Mouse (Mus musculus): Measurements from ENCODE around the gene Slbp.

The Slbp gene

DNA sequence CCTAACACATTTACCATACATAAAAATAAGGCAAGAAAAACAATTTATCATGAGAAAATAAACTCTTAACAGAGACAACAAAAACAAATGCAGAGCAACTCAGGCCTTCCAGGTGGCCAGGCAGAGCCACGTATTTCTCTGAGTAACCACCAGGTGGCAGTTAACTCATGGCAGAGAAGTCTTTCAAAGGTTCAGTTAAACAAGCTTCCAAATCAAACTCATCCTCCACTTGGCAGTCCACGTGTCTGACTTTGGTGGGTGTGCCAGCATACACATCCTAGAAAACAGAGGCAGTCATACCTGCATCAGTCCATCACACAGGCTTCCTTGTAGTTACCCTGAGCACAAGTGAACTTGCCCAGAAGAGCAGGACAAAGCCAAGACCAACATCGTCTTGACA, 11.7 kb downstream of the Slbp start:
- in situ Hi-C loops (cut with MboI; ENCODE audit: low pct_unique_long_range_greater_than_20kb in 1 of 2, low sequenced_read_pairs in 2 of 2, unreplicated experiment in 1 of 2) = no loop called here

DNA sequence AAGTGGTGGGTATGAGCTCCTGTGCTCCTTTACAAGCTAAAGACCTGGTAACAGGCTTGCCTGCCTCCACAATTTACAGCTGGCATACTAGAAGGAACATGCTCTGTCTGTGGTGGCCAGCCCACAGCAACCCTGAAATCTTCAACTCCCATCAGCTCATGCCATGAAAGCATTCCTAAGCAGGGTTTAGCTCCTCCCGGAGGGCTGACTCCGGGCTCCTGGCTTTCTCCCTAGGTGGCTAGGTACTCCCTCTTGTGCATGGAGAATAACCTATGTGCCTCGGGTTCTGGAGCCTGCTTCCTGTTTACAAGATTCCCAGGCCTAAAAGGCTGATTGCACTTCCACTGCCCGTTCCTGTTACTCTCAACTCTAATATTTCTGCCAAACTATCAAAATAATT, 13.5 kb downstream of the Slbp start:
- in situ Hi-C loops (cut with MboI; ENCODE audit: low pct_unique_long_range_greater_than_20kb in 1 of 2, low sequenced_read_pairs in 2 of 2, unreplicated experiment in 1 of 2) = no loop called here

DNA sequence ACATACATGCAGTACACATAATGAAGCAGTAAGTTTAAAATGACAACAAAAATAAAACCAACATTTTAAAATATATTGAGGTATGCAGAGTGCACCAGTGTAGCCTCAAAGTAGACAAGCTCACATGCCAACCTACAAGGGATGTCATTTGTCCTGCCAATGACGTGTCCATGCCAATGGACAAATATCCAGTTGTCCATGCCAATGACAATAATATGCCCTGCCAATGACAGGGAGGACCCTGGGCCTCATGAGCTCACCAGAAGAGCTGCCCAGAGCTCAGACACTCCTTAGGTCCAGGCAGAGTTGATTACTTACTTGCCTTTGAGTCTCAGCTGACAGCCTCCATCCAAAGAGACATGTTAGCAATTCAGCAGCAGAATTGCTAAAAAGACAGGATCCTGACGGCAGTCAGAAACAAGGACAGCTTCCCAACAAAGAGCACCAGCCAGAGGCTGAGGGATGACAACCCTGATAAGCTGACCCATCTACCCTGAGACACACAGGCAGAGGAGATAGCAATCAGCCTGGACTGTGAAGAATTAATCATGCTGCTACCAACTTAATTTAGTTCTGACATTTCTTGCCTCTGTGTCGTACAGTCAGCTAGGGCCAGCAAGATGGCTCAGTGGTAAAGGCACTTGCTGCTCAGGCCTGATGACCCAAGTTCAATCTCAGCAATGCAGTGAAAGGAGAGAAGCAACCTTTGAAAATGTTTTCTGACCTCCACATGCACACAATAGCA, 14.6 kb downstream of the Slbp start:
- in situ Hi-C loops (cut with MboI; ENCODE audit: low pct_unique_long_range_greater_than_20kb in 1 of 2, low sequenced_read_pairs in 2 of 2, unreplicated experiment in 1 of 2) = no loop called here

DNA sequence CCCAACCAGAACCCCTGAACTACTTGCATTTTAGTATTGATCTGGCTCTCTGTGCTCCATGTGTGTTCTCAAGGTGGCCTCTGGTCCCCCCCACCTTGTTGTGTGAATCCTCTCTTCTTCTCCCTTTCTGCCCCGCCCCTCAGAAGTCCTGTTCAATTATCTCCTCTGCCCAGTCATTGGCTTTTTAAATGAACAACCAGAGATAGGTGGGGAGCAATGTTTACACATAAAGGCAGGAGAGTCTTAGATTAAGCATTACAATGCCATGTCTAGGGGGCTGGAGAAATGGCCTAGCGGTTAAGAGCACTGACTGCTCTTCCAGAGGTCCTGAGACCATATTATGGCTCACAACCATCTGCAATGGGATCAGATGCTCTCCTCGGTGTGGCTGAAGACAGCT, 17.0 kb downstream of the Slbp start:
- in situ Hi-C loops (cut with MboI; ENCODE audit: low pct_unique_long_range_greater_than_20kb in 1 of 2, low sequenced_read_pairs in 2 of 2, unreplicated experiment in 1 of 2) = no loop called here

DNA sequence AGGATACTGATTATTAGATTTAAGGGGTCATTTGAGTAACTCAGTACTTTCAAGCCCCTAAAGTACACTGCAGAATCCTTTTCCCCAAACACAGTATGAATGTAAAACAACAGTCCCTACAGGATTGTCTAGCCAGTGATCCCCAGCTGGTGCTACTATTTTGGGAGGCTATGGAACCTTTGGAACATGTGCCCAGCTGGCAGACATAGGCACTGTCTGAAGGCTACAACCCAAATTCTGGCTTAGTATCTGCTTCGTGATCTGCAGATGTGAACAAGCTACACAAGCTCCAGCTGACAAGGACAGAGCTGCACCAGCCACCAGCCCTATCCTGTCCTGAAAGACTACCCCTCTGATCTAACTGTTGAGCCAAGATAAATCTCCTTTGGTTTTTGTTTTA, 19.8 kb downstream of the Slbp start:
- in situ Hi-C loops (cut with MboI; ENCODE audit: low pct_unique_long_range_greater_than_20kb in 1 of 2, low sequenced_read_pairs in 2 of 2, unreplicated experiment in 1 of 2) = no loop called here

DNA sequence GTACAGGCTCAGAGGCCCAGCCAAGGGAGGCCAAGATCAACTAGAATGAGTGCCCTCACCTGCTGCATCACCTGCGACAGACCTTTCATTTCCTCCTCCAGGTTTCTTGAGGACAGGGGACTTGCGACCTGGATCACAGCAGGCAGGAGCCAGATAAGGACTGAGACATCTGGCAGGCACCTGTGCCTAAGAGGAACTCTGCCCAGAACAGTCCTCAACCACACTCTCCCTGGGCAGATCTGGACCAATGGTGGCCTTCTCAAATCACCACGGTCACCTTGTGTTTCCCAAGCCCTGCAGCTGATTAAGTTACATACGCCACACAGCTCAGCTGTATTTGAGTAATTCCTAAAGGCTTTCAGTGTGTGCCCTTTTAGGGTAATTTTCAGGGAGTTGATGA, 21.8 kb downstream of the Slbp start:
- in situ Hi-C loops (cut with MboI; ENCODE audit: low pct_unique_long_range_greater_than_20kb in 1 of 2, low sequenced_read_pairs in 2 of 2, unreplicated experiment in 1 of 2) = no loop called here

DNA sequence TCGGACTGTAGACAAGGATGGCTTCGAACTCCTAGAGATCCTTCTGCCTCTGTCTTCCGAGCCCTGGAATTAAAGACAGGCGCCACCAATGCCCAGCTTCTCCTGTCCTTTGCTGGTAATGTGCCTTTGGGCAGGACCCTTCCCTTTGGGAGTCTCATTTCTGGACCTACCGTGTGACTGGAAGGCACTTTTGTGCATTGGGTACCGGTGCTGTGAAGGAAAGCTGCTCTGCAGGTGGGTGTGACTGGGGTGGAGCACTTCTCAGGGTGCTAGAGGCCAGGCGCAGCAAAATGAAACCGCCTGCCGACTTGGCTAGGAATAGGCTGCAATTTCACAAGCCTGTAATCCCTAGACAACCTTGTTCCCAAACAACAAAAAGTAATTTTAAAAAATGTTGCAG, 22.3 kb downstream of the Slbp start:
- in situ Hi-C loops (cut with MboI; ENCODE audit: low pct_unique_long_range_greater_than_20kb in 1 of 2, low sequenced_read_pairs in 2 of 2, unreplicated experiment in 1 of 2) = no loop called here

DNA sequence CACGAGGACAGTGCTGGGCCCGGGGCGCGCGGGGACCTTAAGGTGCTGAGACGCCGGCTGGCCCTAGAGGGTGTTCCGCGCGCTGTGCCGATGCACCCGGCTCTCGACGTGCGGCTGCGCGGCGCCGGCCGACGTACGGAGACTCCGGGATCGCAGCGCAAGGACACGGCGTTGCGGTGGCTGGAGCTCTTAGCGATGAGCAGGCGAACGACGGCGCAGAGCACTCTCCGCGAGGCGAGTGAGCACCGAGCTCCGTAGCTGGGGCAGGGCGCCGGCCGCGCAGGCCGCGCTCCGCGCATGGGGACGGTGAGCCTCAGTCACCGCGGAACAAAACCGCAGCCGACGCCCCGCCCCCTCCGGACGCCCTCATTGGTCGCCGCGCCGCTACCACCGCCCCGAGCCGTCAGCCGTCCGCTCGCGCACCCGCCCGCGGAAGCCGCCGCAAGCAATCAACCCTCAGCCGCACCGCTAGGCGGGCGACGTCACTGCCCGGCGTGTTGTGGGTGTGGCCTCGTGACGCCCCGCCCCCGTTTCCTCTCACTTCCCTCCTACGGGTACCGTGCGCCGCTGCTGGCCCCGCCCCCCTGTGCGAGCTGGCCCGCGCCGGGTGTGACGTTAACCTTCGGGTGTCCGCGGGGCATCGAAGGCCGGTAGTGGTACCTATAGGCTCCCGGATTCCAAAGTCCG, 22.9 kb downstream of the Slbp start, which contains the start of the genes Fam53a and Gm9903:
Fam53a (minus strand) TSS at position 335 of the 687 bp plus-strand sequence.
Gm9903 (plus strand) TSS at position 625 of the 687 bp plus-strand sequence.
- in situ Hi-C loops (cut with MboI; ENCODE audit: low pct_unique_long_range_greater_than_20kb in 1 of 2, low sequenced_read_pairs in 2 of 2, unreplicated experiment in 1 of 2) = no loop called here

DNA sequence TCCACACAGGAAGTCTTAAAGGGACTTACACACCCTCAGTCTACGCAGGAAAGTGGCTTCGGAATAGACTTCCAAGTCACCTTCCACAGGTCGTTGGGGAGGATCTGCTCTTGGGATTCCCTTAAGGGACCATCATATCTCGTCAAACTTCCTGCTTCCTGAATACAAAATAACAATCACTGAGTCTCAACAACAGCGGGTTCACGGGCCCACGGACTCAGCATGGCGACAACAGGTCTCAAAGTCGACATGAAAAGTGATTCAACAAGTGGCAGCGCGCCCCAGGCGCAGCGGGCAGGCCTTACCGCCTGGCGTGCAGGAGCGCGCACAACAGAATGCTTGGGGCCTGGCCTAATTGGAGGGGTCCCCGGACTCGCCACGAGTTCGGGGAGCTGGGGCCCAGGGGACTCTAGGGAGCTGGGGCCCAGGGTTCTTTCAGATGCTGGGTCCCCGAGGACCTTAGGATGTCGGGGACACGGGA, 23.5 kb downstream of the Slbp start:
- in situ Hi-C loops (cut with MboI; ENCODE audit: low pct_unique_long_range_greater_than_20kb in 1 of 2, low sequenced_read_pairs in 2 of 2, unreplicated experiment in 1 of 2) = no loop called here

DNA sequence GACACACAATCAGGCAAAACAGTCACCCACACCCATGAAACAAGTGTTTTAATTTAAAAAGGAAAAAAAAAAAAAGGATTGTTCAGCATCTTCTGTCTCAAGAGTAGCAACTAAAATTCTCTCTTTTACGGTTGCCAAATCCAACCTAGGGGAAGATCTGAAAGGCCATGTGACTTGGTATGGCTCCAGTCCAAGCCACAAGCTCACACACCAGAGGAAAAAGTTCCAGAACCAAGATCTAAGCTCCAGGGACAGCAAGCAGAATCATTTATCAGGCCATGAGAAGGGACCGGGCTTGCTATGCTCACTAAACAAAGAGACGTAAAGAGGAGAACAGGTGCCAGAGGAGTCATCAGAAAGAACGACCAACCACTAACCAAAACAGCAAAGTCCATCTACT, 24.4 kb downstream of the Slbp start:
- in situ Hi-C loops (cut with MboI; ENCODE audit: low pct_unique_long_range_greater_than_20kb in 1 of 2, low sequenced_read_pairs in 2 of 2, unreplicated experiment in 1 of 2) = no loop called here

DNA sequence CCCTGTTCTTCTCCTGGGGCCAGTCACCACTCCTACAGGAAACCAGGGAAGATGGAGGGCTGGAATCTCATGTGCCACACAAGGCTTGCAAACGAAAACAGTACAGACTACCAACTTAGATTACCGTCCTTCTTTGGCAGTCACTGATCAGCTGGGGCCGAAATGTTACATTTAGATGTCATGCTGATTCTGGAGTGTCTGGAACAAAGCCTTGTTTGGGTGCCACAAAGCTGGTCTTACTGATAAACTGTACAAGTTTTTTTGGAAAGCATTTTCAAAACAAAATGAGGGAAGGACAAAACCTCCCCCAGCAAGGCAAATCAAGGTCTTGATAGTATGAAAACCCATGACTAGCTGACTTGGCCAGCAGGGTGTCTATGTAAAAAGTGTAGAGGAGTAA, 28.6 kb downstream of the Slbp start:
- in situ Hi-C loops (cut with MboI; ENCODE audit: low pct_unique_long_range_greater_than_20kb in 1 of 2, low sequenced_read_pairs in 2 of 2, unreplicated experiment in 1 of 2) = no loop called here

DNA sequence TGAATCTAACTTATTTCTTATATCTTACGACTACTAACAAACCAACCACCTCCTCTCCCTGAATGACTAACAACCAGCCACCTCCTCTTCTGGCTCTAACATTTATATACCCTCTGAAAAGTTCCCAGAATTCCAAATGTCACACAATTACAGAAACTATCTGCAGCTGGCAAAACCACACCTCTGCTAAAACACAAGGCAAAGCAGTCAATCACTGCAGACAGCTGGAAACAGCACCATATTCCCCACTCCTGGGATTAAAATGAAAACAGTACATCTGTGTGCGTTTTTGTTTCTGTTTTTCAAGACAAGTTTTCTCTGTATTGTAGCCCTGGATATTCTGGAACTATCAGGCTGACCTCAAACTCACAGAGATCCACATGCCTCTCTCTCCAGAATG, 29.7 kb downstream of the Slbp start:
- in situ Hi-C loops (cut with MboI; ENCODE audit: low pct_unique_long_range_greater_than_20kb in 1 of 2, low sequenced_read_pairs in 2 of 2, unreplicated experiment in 1 of 2) = no loop called here

DNA sequence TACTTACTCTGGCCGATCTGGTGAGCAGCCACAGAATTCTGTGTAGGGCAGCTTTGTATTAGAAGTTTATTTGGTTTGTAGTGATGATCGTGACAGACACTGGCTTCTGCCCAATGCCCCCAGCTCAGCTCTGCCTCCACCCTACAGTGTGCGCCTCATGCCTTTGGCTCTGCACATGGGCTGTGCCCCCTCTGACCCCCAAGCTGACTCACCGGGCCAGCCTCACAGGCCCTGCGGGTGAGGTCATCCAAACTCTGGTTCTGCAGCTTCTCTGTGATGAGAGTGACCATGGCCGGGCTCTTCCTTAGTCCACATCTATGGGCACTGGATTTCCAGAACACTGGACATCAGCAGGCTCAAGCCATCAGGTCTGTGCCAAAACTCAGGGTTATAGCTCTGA, 38.0 kb downstream of the Slbp start:
- in situ Hi-C loops (cut with MboI; ENCODE audit: low pct_unique_long_range_greater_than_20kb in 1 of 2, low sequenced_read_pairs in 2 of 2, unreplicated experiment in 1 of 2) = no loop called here

DNA sequence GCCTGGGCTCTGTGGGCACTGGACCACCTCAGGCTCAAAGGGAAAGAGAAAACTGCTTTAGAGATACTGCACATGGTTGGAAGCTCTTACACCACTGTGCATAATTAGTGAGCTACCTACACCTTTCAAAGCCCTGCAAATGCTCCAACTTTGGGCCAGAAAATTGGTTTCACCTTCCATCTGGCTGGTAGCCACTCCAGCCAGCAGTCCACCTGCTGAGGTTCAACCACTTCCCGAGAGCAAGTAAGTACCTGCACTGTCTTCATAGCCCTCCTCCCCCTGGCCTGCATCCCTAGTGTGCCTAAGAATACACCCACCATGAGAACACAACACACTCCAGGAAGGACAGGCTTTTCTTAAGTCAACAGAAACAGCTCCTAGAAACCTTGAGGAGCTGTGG, 40.6 kb downstream of the Slbp start:
- in situ Hi-C loops (cut with MboI; ENCODE audit: low pct_unique_long_range_greater_than_20kb in 1 of 2, low sequenced_read_pairs in 2 of 2, unreplicated experiment in 1 of 2) = no loop called here

DNA sequence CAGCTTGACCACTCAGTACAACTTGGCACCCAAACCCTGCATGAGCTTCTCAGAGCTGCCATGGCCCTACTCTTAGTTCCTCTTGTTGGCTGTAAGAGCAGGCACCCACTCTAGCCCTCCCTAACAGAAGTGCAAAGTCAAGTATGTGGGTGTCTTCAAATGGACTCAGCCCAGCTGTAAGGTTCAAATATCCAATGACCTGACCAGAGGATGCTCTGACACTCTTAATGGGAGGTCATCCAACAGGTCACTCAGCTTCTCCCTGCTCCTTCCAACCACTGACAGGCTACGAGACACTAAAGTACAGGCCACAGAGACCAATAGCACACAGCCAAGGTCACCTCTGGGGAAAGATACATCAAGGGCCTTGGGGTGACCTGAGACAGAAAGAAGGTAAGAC, 43.1 kb downstream of the Slbp start:
- in situ Hi-C loops (cut with MboI; ENCODE audit: low pct_unique_long_range_greater_than_20kb in 1 of 2, low sequenced_read_pairs in 2 of 2, unreplicated experiment in 1 of 2) = no loop called here

DNA sequence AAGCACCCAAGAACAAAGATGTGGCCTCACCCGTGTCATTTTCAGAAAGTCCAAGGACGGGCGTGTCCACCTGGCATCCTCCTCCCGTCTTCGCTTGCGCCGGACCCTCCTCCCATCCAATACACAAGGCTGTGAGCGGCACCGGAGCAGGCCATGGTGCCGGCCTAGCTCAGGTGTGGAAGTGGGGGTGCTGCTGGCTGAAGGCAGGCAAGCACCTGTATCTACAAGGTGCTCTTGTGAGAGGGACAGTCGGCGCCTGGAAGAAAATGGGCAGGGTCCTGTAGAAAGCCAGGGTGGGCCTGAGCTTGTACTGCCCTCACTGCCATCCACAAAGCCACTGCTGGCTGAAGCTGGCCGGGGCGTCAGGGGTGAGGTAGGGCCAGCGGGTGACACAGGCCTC, 44.9 kb downstream of the Slbp start:
- in situ Hi-C loops (cut with MboI; ENCODE audit: low pct_unique_long_range_greater_than_20kb in 1 of 2, low sequenced_read_pairs in 2 of 2, unreplicated experiment in 1 of 2) = no loop called here

DNA sequence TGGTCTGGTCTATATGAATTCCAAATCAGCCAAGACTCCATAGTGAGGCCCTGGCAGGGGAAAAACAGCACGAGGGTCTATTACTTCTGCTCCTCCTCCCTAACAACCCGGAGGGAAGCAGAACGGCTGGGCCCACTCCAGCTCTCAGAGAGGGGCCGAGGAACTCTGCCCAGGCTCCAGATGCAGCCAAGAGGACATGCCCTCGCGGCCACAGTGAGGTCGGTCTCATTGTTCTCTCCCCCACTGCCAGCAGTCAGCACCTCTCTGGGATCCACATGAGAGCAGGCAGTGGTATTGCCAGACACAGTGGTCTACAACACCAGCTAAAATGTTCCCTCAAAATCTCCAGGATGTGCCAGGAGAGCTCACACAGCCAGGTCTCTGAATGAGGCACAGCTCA, 45.7 kb downstream of the Slbp start:
- in situ Hi-C loops (cut with MboI; ENCODE audit: low pct_unique_long_range_greater_than_20kb in 1 of 2, low sequenced_read_pairs in 2 of 2, unreplicated experiment in 1 of 2) = no loop called here

DNA sequence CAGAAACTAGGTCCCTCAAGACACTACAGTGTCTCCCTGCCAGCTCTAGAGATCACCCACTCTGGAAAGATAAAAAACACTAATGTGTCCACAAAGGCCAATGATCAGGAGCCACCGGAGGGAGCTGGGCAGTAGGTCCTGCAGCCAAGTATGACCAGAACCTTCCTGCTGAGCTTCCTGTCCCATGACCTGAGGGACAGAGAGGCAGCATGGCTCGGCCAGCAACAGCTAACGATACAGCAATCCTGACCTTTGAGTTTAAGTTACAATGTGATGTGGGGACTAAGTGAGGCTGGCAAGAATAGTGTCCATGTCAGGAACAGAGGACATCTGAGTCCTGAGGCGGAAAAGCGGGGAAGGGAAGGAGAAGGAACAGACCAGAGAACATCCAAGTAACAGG, 47.1 kb downstream of the Slbp start:
- in situ Hi-C loops (cut with MboI; ENCODE audit: low pct_unique_long_range_greater_than_20kb in 1 of 2, low sequenced_read_pairs in 2 of 2, unreplicated experiment in 1 of 2) = no loop called here

DNA sequence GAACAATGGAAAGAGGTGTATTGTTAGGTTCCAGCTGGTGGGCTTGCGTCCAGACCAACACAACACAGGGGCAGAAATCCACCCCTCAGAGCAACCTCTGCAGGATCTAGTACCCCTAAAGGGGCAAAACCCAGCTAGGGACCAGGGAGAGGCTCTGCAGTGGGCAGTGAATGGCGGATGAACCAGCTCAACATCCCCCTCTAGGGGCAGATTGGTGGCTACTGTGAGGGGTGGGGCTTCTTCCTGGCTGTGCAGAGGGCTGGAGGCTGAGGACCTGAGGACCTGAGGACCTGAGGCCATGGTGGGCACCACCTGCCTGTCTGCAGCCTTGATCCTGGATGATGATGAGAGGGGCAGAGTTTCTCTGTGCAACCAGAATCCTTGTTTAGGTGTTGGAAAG, 58.8 kb downstream of the Slbp start:
- in situ Hi-C loops (cut with MboI; ENCODE audit: low pct_unique_long_range_greater_than_20kb in 1 of 2, low sequenced_read_pairs in 2 of 2, unreplicated experiment in 1 of 2) = loop anchor here in 1 of 2 experiments (5.0 kb wide), 1 partner anchor 201 kb away; no protein-coding TSS in a partner anchor
